Mouse (Mus musculus) right cerebral cortex, postnatal 10 days (tissue): ENCODE measurements around the gene Btla.

Source experiments
- DNase-seq, 2 experiments: peaks; one replicate each; pipeline ENCODE4 v3.0.0; 2021; ENCODE audit warnings: low spot score in 2 of 2

The Btla gene

DNA sequence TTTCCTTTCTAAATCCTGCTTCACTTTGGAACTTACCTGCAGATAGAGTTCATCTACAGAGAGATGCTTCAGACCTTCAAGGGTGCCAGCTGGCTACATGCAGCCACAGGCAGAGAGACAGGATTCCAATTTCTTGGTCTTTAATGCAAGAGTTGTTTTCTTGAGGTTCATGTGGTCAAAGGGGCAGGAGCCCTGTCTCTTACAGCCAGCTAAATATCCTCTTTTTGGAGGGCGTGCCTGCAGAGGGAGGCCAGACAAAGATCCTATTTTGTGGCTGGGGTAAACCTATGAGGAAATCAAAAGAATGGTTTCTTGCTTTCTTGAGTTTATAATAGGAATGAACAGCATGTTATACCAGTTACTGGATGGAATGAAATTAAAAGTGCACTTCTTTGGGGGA is 33.5 kb downstream of the Btla start:
- DNase-seq, result no peak

GRCm38 (mm10) chr16:45259663-45260062 is 35.5 kb downstream of the Btla start:
- DNase-seq, result no peak

DNA sequence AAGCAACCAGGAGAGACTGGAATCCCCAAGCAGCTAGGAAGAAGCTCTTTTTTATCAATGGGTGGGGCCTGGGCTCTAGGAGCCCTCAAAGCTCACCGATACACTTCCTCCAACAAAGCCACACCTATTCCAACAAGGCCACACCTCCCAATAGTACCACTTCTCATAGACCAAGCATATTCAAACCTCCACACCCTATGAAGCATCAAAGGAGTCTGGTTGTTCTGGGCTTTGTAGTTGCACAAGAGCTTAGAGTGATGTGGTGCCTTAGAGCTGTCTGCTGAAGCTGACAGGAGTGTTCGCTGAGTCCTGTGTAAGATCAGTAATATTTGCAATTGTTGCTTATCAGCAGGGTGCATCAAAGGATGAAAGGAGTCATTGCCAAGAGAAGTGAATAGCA is 37.2 kb downstream of the Btla start:
- no peak for DNase-seq

DNA sequence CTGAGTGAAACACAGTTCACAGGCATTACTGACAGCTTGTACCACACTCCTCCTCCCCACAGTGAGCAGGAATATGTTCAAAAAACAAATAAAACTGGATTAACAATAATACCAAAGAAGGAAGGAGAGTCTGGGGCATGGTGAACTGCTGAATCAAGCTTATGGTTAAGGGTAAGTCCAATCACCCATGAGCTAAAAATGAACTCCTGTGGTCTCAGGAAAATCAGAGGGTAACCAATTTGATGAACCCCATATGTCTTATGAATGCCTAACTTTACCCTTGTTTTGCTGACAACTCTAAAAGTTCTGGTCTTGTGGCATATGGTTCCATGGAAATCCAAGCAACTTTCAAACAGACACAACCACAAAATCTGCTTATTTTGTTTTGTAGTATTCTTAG is 37.9 kb downstream of the Btla start:
- no peak for DNase-seq

- DNase-seq, result no peak
Measured at GRCm38 (mm10) chr16:45269886-45270285, 45.8 kb downstream of the Btla start.

DNA sequence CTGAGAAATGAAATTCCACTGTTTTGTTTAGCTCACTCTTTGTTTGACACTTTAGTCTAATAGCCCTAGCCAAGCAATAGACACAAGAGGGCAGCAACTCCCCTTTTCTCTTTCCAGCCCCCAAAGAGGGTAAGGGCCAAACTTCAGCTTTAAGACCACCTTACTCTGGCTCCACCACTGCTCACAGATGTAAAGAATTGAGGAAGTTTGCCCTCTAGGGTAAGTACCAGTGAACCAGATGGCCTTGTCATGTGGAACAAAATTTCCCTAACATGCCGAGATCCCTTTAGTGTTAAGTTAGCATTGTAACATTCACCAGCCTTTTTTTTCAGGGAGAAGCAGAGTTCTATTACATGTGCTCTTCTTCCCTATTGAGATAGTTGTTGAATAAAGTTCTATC is 59.0 kb downstream of the Btla start:
- no peak for DNase-seq

DNA sequence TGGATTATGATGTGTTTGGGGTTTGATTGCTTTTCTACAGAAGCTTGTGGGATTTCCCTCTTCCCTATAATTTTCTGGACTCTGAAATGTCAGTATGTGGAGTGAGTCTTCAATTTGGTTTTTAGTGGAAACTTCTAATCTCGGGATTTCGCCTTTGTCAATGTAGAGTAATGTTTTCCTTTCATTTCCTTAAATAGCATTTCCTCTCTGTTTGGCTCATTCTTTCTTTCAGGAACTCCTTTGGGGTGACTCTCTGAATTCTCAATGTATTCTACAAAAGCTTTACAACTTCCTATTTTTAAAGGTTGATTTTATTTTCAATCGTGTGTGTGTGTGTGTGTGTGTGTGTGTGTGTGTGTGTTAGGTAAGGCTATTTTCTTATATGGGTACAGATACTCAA is 73.7 kb downstream of the Btla start:
- DNase-seq, result no peak
